Mouse (Mus musculus): ENCODE data around the gene Ano1. TPM values are rescaled to one million over a fixed set of nuclear protein-coding genes. Genes with fewer than 3 reads are reported as not detected.

Ano1 gene
- total and polyA plus RNA-seq, 2 experiments, result 0.97 to 2.4 TPM

- peak; percentile 7 for DNase-seq (ENCODE audit: extremely low read depth, low read depth, low spot score)
- no peak overlapping the region for H3K9ac ChIP-seq (ENCODE audit: low read depth, low read length)
- 68% methylated on average over 3 of the region's 3 CpGs for WGBS
Observed at GRCm38 (mm10) chr7:144634450-144634849, 117.3 kb downstream of the Ano1 start.

GRCm38 (mm10) chr7:144632321-144632720 lies 119.5 kb downstream of the Ano1 start:
- H3K27me3 ChIP-seq (ENCODE audit: control insufficient read depth, insufficient read depth, low read length), result no peaks in the 10 kb centered on the region
- H3K36me3 ChIP-seq (ENCODE audit: control insufficient read depth, insufficient read depth, low read length), result no peaks in the 10 kb centered on the region
- H3K27ac ChIP-seq (replicated peaks; ENCODE audit: insufficient read depth, low read depth, low read length), result no peak overlapping the region
- DNase-seq (ENCODE audit: extremely low read depth, low read depth, low spot score), result no peak
- no peaks in the 10 kb centered on the region for H3K4me1 ChIP-seq (ENCODE audit: control insufficient read depth, insufficient read depth, low read length)
- no peaks in the 10 kb centered on the region for H3K79me2 ChIP-seq (ENCODE audit: control insufficient read depth, insufficient read depth, low read length)
- TF ChIP-seq POLR2A (IDR thresholded peaks at IDR 0.05; ENCODE audit: extremely low read depth, insufficient read depth, low read length) (no peak), CTCF (IDR thresholded peaks at IDR 0.05; ENCODE audit: low read depth, low read length) (no peak)
- no peak overlapping the region for H3K9ac ChIP-seq (ENCODE audit: low read depth, low read length)
- H3K4me3 ChIP-seq (ENCODE audit: insufficient read depth, low read depth, low read length), result no peak overlapping the region

More at GRCm38 (mm10) chr7:144634450-144634849, 117.3 kb downstream of the Ano1 start:
- H3K4me3 ChIP-seq (ENCODE audit: insufficient read depth, low read depth, low read length), result no peak overlapping the region
- H3K27me3 ChIP-seq (ENCODE audit: control insufficient read depth, insufficient read depth, low read length), result no peaks in the 10 kb centered on the region
- no peak overlapping the region for H3K27ac ChIP-seq (replicated peaks; ENCODE audit: insufficient read depth, low read depth, low read length)
- no peaks in the 10 kb centered on the region for H3K4me1 ChIP-seq (ENCODE audit: control insufficient read depth, insufficient read depth, low read length)
- TF ChIP-seq CTCF (IDR thresholded peaks at IDR 0.05; ENCODE audit: low read depth, low read length) (no peak), POLR2A (IDR thresholded peaks at IDR 0.05; ENCODE audit: extremely low read depth, insufficient read depth, low read length) (no peak)
- H3K79me2 ChIP-seq (ENCODE audit: control insufficient read depth, insufficient read depth, low read length), result no peaks in the 10 kb centered on the region
- no peaks in the 10 kb centered on the region for H3K36me3 ChIP-seq (ENCODE audit: control insufficient read depth, insufficient read depth, low read length)

- no peak overlapping the region for H3K27ac ChIP-seq (replicated peaks; ENCODE audit: insufficient read depth, low read depth, low read length)
- no peaks in the 10 kb centered on the region for H3K36me3 ChIP-seq (ENCODE audit: control insufficient read depth, insufficient read depth, low read length)
- TF ChIP-seq POLR2A (IDR thresholded peaks at IDR 0.05; ENCODE audit: extremely low read depth, insufficient read depth, low read length) (no peak), CTCF (IDR thresholded peaks at IDR 0.05; ENCODE audit: low read depth, low read length) (no peak)
- H3K9ac ChIP-seq (ENCODE audit: low read depth, low read length), result no peak overlapping the region
- H3K4me3 ChIP-seq (ENCODE audit: insufficient read depth, low read depth, low read length), result no peak overlapping the region
- no peak for DNase-seq (ENCODE audit: extremely low read depth, low read depth, low spot score)
- H3K27me3 ChIP-seq (ENCODE audit: control insufficient read depth, insufficient read depth, low read length), result no peaks in the 10 kb centered on the region
- H3K4me1 ChIP-seq (ENCODE audit: control insufficient read depth, insufficient read depth, low read length), result no peaks in the 10 kb centered on the region
- H3K79me2 ChIP-seq (ENCODE audit: control insufficient read depth, insufficient read depth, low read length), result no peaks in the 10 kb centered on the region
- 77% methylated on average over 3 of the region's 3 CpGs for WGBS
Observed at GRCm38 (mm10) chr7:144630622-144631021, 121.2 kb downstream of the Ano1 start.

GRCm38 (mm10) chr7:144628334-144628915 lies 123.3 kb downstream of the Ano1 start:
- H3K27ac ChIP-seq (replicated peaks; ENCODE audit: insufficient read depth, low read depth, low read length), result no peak overlapping the region
- H3K79me2 ChIP-seq (ENCODE audit: control insufficient read depth, insufficient read depth, low read length), result no peaks in the 10 kb centered on the region
- H3K4me1 ChIP-seq (ENCODE audit: control insufficient read depth, insufficient read depth, low read length), result no peaks in the 10 kb centered on the region
- TF ChIP-seq POLR2A (IDR thresholded peaks at IDR 0.05; ENCODE audit: extremely low read depth, insufficient read depth, low read length), result no peak
- no peak for TF ChIP-seq CTCF (IDR thresholded peaks at IDR 0.05; ENCODE audit: low read depth, low read length)
- no peak for DNase-seq (ENCODE audit: extremely low read depth, low read depth, low spot score)
- H3K4me3 ChIP-seq (ENCODE audit: insufficient read depth, low read depth, low read length), result no peak overlapping the region
- WGBS, result 54% methylated on average over 3 of the region's 3 CpGs
- H3K9ac ChIP-seq (ENCODE audit: low read depth, low read length), result no peak overlapping the region
- H3K27me3 ChIP-seq (ENCODE audit: control insufficient read depth, insufficient read depth, low read length), result no peaks in the 10 kb centered on the region
- H3K36me3 ChIP-seq (ENCODE audit: control insufficient read depth, insufficient read depth, low read length), result no peaks in the 10 kb centered on the region

- H3K36me3 ChIP-seq (ENCODE audit: control insufficient read depth, insufficient read depth, low read length), result no peaks in the 10 kb centered on the region
- H3K27me3 ChIP-seq (ENCODE audit: control insufficient read depth, insufficient read depth, low read length), result no peaks in the 10 kb centered on the region
- no peak for TF ChIP-seq POLR2A (IDR thresholded peaks at IDR 0.05; ENCODE audit: extremely low read depth, insufficient read depth, low read length)
- TF ChIP-seq CTCF (IDR thresholded peaks at IDR 0.05; ENCODE audit: low read depth, low read length), result no peak
- no peak overlapping the region for H3K4me3 ChIP-seq (ENCODE audit: insufficient read depth, low read depth, low read length)
- no peak overlapping the region for H3K27ac ChIP-seq (replicated peaks; ENCODE audit: insufficient read depth, low read depth, low read length)
- no peak for DNase-seq (ENCODE audit: extremely low read depth, low read depth, low spot score)
- WGBS, result 72% methylated on average over 13 of the region's 13 CpGs
- no peak overlapping the region for H3K9ac ChIP-seq (ENCODE audit: low read depth, low read length)
- H3K4me1 ChIP-seq (ENCODE audit: control insufficient read depth, insufficient read depth, low read length), result no peaks in the 10 kb centered on the region
- no peaks in the 10 kb centered on the region for H3K79me2 ChIP-seq (ENCODE audit: control insufficient read depth, insufficient read depth, low read length)
Observed at GRCm38 (mm10) chr7:144627606-144628333, 124.0 kb downstream of the Ano1 start.

- H3K79me2 ChIP-seq (ENCODE audit: control insufficient read depth, insufficient read depth, low read length), result no peaks in the 10 kb centered on the region
- WGBS, result 29% methylated on average over 2 of the region's 2 CpGs
- TF ChIP-seq POLR2A (IDR thresholded peaks at IDR 0.05; ENCODE audit: extremely low read depth, insufficient read depth, low read length) (no peak), CTCF (IDR thresholded peaks at IDR 0.05; ENCODE audit: low read depth, low read length) (no peak)
- no peak overlapping the region for H3K27ac ChIP-seq (replicated peaks; ENCODE audit: insufficient read depth, low read depth, low read length)
- no peak overlapping the region for H3K4me3 ChIP-seq (ENCODE audit: insufficient read depth, low read depth, low read length)
- H3K4me1 ChIP-seq (ENCODE audit: control insufficient read depth, insufficient read depth, low read length), result no peaks in the 10 kb centered on the region
- H3K36me3 ChIP-seq (ENCODE audit: control insufficient read depth, insufficient read depth, low read length), result no peaks in the 10 kb centered on the region
- no peak overlapping the region for H3K9ac ChIP-seq (ENCODE audit: low read depth, low read length)
- H3K27me3 ChIP-seq (ENCODE audit: control insufficient read depth, insufficient read depth, low read length), result no peaks in the 10 kb centered on the region; the same call in 1 of the 2 replicates
- no peak for DNase-seq (ENCODE audit: extremely low read depth, low read depth, low spot score)
Observed at GRCm38 (mm10) chr7:144626042-144626441, 125.7 kb downstream of the Ano1 start.

All from liver, adult 2 months (tissue).